Mouse (Mus musculus): ENCODE measurements around the gene Rgs19. TPM values are rescaled to one million over a fixed set of nuclear protein-coding genes. Genes with fewer than 3 reads are reported as not detected.
A peak's percentile ranks its signal among the peaks of the same experiment; 100 is the strongest.

The Rgs19 gene
- polyA plus RNA-seq, 1 experiment from 2014 or later = 37.4 TPM

- peaks cover 74% of the 10 kb centered on the region for H3K27me3 ChIP-seq (replicated peaks)
- peak overlapping the region; percentile 43 for H3K4me3 ChIP-seq (replicated peaks)
- no peak overlapping the region for H3K27ac ChIP-seq
- H3K36me3 ChIP-seq = no peaks in the 10 kb centered on the region
- peak overlapping the region; percentile 75 for H3K4me2 ChIP-seq (replicated peaks)
- H3K9ac ChIP-seq = peak overlapping the region; percentile 32
- 5% methylated on average over 56 of the region's 56 CpGs for WGBS
- no peak for ATAC-seq
- H3K4me1 ChIP-seq (replicated peaks) = peaks cover 15% of the 10 kb centered on the region
- H3K9me3 ChIP-seq = no peaks in the 10 kb centered on the region
Measured at GRCm38 (mm10) chr2:181670285-181670912, 23.4 kb downstream of the Rgs19 start.

DNA sequence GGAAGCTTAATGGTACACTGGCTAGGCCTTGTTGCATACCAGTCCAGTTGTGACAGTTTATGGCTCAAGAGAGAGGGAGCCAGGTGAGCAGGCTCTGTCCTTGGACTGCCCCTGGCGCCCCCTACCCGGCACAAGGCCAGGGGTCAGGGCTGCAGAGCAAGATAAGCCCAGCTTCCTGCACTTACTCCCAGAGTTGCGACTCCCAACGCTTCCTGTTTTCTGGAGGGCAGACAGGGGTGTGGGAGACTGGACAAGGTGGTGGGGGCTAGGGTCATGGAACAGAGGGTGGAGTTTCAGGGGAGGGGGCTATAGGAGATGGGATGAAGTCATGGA lies 30.5 kb downstream of the Rgs19 start:
- no peak for ATAC-seq
- Histone ChIP-seq H3K36me3 (no peaks in the 10 kb centered on the region), H3K4me3 (replicated peaks) (no peak overlapping the region), H3K4me1 (replicated peaks) (no peaks in the 10 kb centered on the region; the same call in 1 of the 2 replicates), H3K9me3 (no peaks in the 10 kb centered on the region), H3K4me2 (replicated peaks) (no peak overlapping the region), H3K27me3 (replicated peaks) (peaks cover 11% of the 10 kb centered on the region), H3K9ac (no peak overlapping the region), H3K27ac (peak overlapping the region; percentile 4; the same call in 1 of the 2 replicates)
- WGBS = 16% methylated on average over 4 of the region's 4 CpGs

DNA sequence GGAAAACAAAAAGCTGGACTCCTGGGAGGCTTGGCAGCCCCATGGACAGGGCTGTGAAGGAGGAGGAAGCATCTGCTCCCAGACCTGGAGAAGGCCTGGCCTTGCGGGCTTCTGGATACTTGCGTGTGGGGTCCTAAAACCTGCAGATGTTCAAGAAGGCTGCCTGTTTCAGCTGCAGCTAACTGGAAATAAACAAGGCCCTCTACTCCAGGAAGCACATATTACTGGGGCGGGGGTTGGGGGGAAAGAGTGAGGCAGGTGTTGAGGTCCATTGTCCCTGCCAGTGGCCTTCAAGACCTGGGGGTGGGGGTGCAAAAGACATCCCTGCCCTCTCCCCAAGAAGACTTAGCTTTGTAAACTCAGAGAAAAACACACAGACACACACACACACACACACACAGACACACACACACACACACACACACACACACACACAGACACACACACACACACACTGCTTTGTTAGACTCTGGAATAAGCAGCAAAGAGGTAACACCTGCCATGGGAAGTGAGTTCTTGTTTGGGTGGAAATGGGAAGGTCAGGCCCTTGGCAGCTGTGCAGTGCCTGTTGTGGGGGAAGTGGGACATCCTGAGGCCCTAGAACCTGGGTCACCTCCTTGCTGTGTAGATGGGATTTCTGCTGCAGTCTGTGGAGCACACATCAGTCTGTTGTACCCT lies 31.0 kb downstream of the Rgs19 start:
- peak overlapping the region; percentile 9; the same call in 1 of the 2 replicates for H3K27ac ChIP-seq
- 85% methylated on average over 3 of the region's 3 CpGs for WGBS
- ATAC-seq = no peak
- H3K4me3 ChIP-seq (replicated peaks) = no peak overlapping the region
- no peaks in the 10 kb centered on the region; the same call in 1 of the 2 replicates for H3K4me1 ChIP-seq (replicated peaks)
- no peaks in the 10 kb centered on the region for H3K36me3 ChIP-seq
- H3K4me2 ChIP-seq (replicated peaks) = no peak overlapping the region
- H3K9me3 ChIP-seq = no peaks in the 10 kb centered on the region
- H3K9ac ChIP-seq = no peak overlapping the region
- peaks cover 6% of the 10 kb centered on the region for H3K27me3 ChIP-seq (replicated peaks)

DNA sequence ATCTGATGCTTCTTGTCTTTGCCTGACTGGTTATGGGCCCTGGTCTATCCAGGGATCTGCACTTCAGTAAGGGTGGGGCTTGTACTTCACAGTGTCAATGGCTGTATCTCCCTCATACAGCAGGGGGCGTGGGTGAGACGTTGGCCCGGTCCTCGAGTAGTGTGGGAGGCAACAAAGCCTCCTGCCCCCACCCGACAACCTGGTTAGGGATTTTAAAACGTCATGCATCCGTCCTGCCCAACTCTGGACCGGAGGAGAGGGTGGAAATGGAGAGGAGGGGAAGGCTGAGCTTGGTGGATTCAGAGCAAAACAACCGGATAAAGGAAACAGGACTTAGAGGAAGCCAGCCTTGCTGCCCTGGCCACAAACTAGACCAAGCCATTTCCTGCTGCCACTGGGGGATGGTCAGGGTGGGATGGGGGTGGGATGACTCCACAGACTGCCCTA lies 34.1 kb downstream of the Rgs19 start:
- no peaks in the 10 kb centered on the region; the same call in 1 of the 2 replicates for H3K27me3 ChIP-seq (replicated peaks)
- no peak overlapping the region for H3K27ac ChIP-seq
- H3K4me1 ChIP-seq (replicated peaks) = no peaks in the 10 kb centered on the region; the same call in 1 of the 2 replicates
- H3K4me3 ChIP-seq (replicated peaks) = no peak overlapping the region
- H3K4me2 ChIP-seq (replicated peaks) = no peak overlapping the region
- 13% methylated on average over 9 of the region's 9 CpGs for WGBS
- H3K9ac ChIP-seq = no peak overlapping the region
- peak; percentile 78 for ATAC-seq
- peaks cover 16% of the 10 kb centered on the region for H3K36me3 ChIP-seq
- no peaks in the 10 kb centered on the region for H3K9me3 ChIP-seq

- Histone ChIP-seq H3K4me2 (replicated peaks) (no peak overlapping the region; the same call in 1 of the 2 replicates), H3K9me3 (no peaks in the 10 kb centered on the region), H3K4me3 (replicated peaks) (no peak overlapping the region), H3K9ac (no peak overlapping the region), H3K27ac (no peak overlapping the region), H3K36me3 (peaks cover 17% of the 10 kb centered on the region), H3K27me3 (replicated peaks) (no peaks in the 10 kb centered on the region; the same call in 1 of the 2 replicates), H3K4me1 (replicated peaks) (no peaks in the 10 kb centered on the region; the same call in 1 of the 2 replicates)
- 50% methylated on average over 17 of the region's 17 CpGs for WGBS
- ATAC-seq = peak; percentile 71
Measured at GRCm38 (mm10) chr2:181658930-181659555, 34.7 kb downstream of the Rgs19 start.

- H3K4me2 ChIP-seq (replicated peaks) = no peak overlapping the region
- no peaks in the 10 kb centered on the region; the same call in 1 of the 2 replicates for H3K27me3 ChIP-seq (replicated peaks)
- no peaks in the 10 kb centered on the region for H3K9me3 ChIP-seq
- ATAC-seq = no peak
- peaks cover 4% of the 10 kb centered on the region for H3K4me1 ChIP-seq (replicated peaks)
- 85% methylated on average over 7 of the region's 7 CpGs for WGBS
- H3K27ac ChIP-seq = no peak overlapping the region
- H3K36me3 ChIP-seq = peaks cover 17% of the 10 kb centered on the region
- no peak overlapping the region for H3K4me3 ChIP-seq (replicated peaks)
- no peak overlapping the region for H3K9ac ChIP-seq
Measured at GRCm38 (mm10) chr2:181658528-181658927, 35.2 kb downstream of the Rgs19 start.

GRCm38 (mm10) chr2:181657441-181657840 lies 36.3 kb downstream of the Rgs19 start:
- peaks cover 4% of the 10 kb centered on the region for H3K4me1 ChIP-seq (replicated peaks)
- no peak overlapping the region for H3K9ac ChIP-seq
- ATAC-seq = no peak
- H3K27ac ChIP-seq = no peak overlapping the region
- no peaks in the 10 kb centered on the region for H3K9me3 ChIP-seq
- no peaks in the 10 kb centered on the region; the same call in 1 of the 2 replicates for H3K27me3 ChIP-seq (replicated peaks)
- 74% methylated on average over 2 of the region's 2 CpGs for WGBS
- H3K4me3 ChIP-seq (replicated peaks) = no peak overlapping the region
- H3K4me2 ChIP-seq (replicated peaks) = no peak overlapping the region
- H3K36me3 ChIP-seq = peaks cover 23% of the 10 kb centered on the region

DNA sequence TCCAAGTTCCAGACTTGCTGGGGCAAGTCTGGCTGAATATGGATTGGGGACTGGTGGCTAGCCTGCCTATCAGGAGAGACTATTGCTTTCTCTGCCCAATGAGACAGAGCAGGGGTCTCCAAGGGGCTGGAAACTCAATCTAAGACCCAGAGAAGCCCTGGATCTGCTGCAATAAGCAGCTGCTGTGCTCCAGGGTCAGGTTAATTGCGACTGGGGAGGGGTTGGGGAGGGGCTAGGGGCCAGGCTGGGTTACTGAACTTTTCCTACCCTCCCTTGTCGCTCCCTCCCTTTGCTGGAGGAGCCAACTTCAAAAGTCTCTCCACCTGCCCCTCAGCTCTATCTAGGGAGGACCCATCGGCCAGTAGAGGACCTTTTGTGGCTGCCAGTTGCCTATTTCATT lies 37.0 kb downstream of the Rgs19 start, which contains the start of gene Gm29797:
TSS of gene Gm29797 (plus strand) at position 301 of the 400 bp plus-strand sequence.
- peaks cover 28% of the 10 kb centered on the region for H3K36me3 ChIP-seq
- H3K4me1 ChIP-seq (replicated peaks) = peaks cover 4% of the 10 kb centered on the region
- H3K9me3 ChIP-seq = no peaks in the 10 kb centered on the region

DNA sequence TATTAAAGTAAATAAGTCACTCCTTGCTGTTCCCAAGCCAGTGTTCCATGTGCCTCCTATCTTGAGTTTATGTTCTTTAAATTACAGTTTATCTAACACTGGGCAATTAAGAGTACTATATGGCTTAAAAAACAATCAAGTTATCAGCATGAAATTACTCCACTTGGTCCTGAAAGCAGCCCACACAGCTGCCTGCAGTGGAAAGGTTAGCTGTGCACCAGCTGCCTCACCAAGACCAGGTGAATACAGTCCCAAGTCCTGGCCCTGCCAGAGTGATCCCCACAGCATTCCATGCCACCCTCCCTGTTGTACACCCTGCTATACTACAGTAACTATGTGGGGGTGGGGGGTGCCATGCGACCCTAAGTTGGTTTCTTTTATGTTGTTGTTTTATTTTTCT lies 40.3 kb downstream of the Rgs19 start:
- peak; percentile 91 for ATAC-seq
- Histone ChIP-seq H3K9ac (no peak overlapping the region), H3K9me3 (no peaks in the 10 kb centered on the region), H3K27me3 (replicated peaks) (no peaks in the 10 kb centered on the region), H3K4me2 (replicated peaks) (no peak overlapping the region), H3K4me3 (replicated peaks) (no peak overlapping the region), H3K4me1 (replicated peaks) (peaks cover 4% of the 10 kb centered on the region), H3K27ac (no peak overlapping the region), H3K36me3 (peaks cover 43% of the 10 kb centered on the region)
- 63% methylated on average over 1 of the region's 1 CpGs for WGBS

More for the DNA sequence above, 37.0 kb downstream of the Rgs19 start, which contains the start of gene Gm29797:
- 74% methylated on average over 3 of the region's 3 CpGs for WGBS
- no peak within 1 kb of the TSS for H3K4me3 ChIP-seq (replicated peaks)
- ATAC-seq = no peak
- no peak within 1 kb of the TSS for H3K27ac ChIP-seq
- no peak within 1 kb of the TSS for H3K4me2 ChIP-seq (replicated peaks)
- no peaks in the 10 kb centered on the region; the same call in 1 of the 2 replicates for H3K27me3 ChIP-seq (replicated peaks)
- no peak within 1 kb of the TSS for H3K9ac ChIP-seq

DNA sequence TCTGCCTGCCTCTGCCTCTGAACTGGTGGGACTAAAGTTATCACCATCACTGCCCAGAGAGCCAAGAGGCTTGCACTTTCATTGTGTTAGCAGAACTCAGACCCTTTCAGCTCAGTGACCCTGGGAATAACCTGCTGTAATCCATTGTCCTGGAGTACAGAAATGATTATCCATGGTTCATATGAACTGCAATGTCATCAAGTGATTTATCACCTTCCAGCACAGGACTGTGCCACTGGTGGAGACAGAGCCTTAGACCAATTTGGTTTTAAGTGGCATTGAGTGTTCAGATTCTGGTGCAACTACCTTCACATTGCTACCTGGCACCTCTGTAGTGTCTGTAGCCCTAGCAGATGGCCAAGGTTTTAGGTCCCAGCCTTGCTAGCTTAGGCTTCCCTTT lies 40.7 kb downstream of the Rgs19 start:
- peaks cover 4% of the 10 kb centered on the region for H3K4me1 ChIP-seq (replicated peaks)
- H3K27ac ChIP-seq = no peak overlapping the region
- peaks cover 43% of the 10 kb centered on the region for H3K36me3 ChIP-seq
- no peaks in the 10 kb centered on the region for H3K9me3 ChIP-seq
- no peaks in the 10 kb centered on the region for H3K27me3 ChIP-seq (replicated peaks)
- H3K4me2 ChIP-seq (replicated peaks) = no peak overlapping the region
- H3K9ac ChIP-seq = no peak overlapping the region
- H3K4me3 ChIP-seq (replicated peaks) = no peak overlapping the region
- peak; percentile 34; the same call in 1 of the 2 replicates for ATAC-seq

DNA sequence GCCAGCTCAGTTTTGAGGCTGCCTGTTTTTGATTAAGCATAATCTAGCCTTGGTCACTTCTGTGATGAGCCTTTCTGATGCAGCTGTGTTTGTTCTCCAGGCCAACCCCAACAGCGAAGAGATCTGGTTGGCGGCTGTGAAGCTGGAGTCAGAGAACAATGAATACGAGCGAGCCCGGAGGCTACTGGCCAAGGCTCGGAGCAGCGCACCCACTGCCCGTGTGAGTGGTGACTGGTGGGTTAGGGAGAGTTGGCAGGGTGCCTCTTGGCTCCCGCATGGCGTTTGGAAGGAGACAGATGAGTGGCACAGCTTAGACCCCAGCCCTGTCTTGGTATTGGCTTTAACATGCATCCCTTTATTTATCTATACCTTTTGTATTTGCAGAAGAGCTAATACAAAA lies 44.9 kb downstream of the Rgs19 start:
- H3K27me3 ChIP-seq (replicated peaks) = no peaks in the 10 kb centered on the region
- H3K9me3 ChIP-seq = no peaks in the 10 kb centered on the region
- ATAC-seq = no peak
- 94% methylated on average over 10 of the region's 10 CpGs for WGBS
- no peak overlapping the region for H3K4me3 ChIP-seq (replicated peaks)
- no peak overlapping the region for H3K9ac ChIP-seq
- peaks cover 4% of the 10 kb centered on the region for H3K4me1 ChIP-seq (replicated peaks)
- no peak overlapping the region for H3K4me2 ChIP-seq (replicated peaks)
- H3K27ac ChIP-seq = no peak overlapping the region
- peaks cover 37% of the 10 kb centered on the region for H3K36me3 ChIP-seq
